Mouse (Mus musculus) embryonic facial prominence, embryonic 14.5 days (tissue): ENCODE measurements at regions not wholly inside any gene's neighbourhood (a gene's known extent, or its start where the extent isn't known, plus 50 kb on each side); places are given as distances from the start of the nearest gene placed in this dataset.

Source experiments
- ATAC-seq: fragments of 200-750 bp; cut with Nextera tagmentation; 2 replicates; pipeline ENCODE4 v1.8.0; 2017; ENCODE audit warnings: low read depth, moderate number of reproducible peaks, moderate TSS enrichment
- DNase-seq: peaks from one replicate; pipeline ENCODE4 v3.0.0-alpha.2; 2015; ENCODE audit warnings: low spot score
- H3K27ac ChIP-seq: fragments of 300-500 bp; sonication (generic); replicated peaks from 2 replicates; pipeline ENCODE4 v1.5.1; 2014; ENCODE audit warnings: low read depth, mild to moderate bottlenecking, low read length, moderate library complexity
- H3K27me3 ChIP-seq: fragments of 300-500 bp; sonication (generic); replicated peaks from 2 replicates; pipeline ENCODE4 v1.6.1; 2014; ENCODE audit warnings: low read length; ENCODE audit not compliant: control insufficient read depth, insufficient read depth
- H3K36me3 ChIP-seq: fragments of 300-500 bp; sonication (generic); 2 replicates; pipeline ENCODE4 v1.6.1; 2014; ENCODE audit warnings: low read length, mixed read lengths; ENCODE audit not compliant: control insufficient read depth, insufficient read depth
- H3K4me1 ChIP-seq: fragments of 300-500 bp; sonication (generic); 2 replicates; pipeline ENCODE4 v1.6.1; 2014; ENCODE audit warnings: antibody characterized with exemption, low read length; ENCODE audit not compliant: control insufficient read depth, insufficient read depth
- H3K4me2 ChIP-seq: fragments of 300-500 bp; sonication (generic); 2 replicates; pipeline ENCODE4 v1.6.1; 2014; ENCODE audit warnings: low read depth, mild to moderate bottlenecking, low read length, moderate library complexity, mixed read lengths
- H3K4me3 ChIP-seq: fragments of 300-500 bp; sonication (generic); 2 replicates; pipeline ENCODE4 v1.5.1; 2014; ENCODE audit warnings: low read depth, mild to moderate bottlenecking, low read length
- H3K9ac ChIP-seq: fragments of 300-500 bp; sonication (generic); 2 replicates; pipeline ENCODE4 v1.6.1; 2014; ENCODE audit warnings: low read depth, mild to moderate bottlenecking, low read length, moderate library complexity, mixed read lengths
- H3K9me3 ChIP-seq: fragments of 300-500 bp; sonication (generic); 2 replicates; pipeline ENCODE4 v1.6.1; 2016; ENCODE audit warnings: low read length; ENCODE audit not compliant: control insufficient read depth
- WGBS: fragments of 180-500 bp; shearing (Covaris S2); extraction: QIAGEN DNeasy Blood & Tissue Kit; methylation state at CpG from one replicate; pipeline ENCODE4 v1.1.7; 2014; 5-methylcytosine and 5-hydroxymethylcytosine counted together

GRCm38 (mm10) chr8:112093554-112093953 lies 78.7 kb upstream of the Gm6793 start:
- Histone ChIP-seq H3K4me2 (no peak overlapping the region), H3K9ac (no peak overlapping the region), H3K4me3 (no peak overlapping the region), H3K27me3 (no peaks in the 10 kb centered on the region), H3K27ac (no peak overlapping the region), H3K4me1 (no peaks in the 10 kb centered on the region), H3K36me3 (no peaks in the 10 kb centered on the region), H3K9me3 (no peaks in the 10 kb centered on the region)
- no peak for ATAC-seq
- no peak for DNase-seq
- 65% methylated on average over 7 of the region's 7 CpGs for WGBS

GRCm38 (mm10) chr8:112092831-112093230 lies 78.0 kb upstream of the Gm6793 start:
- no peak overlapping the region for H3K4me3 ChIP-seq
- ATAC-seq: no peak
- no peak for DNase-seq
- no peaks in the 10 kb centered on the region for H3K4me1 ChIP-seq
- 67% methylated on average over 3 of the region's 3 CpGs for WGBS
- no peak overlapping the region for H3K4me2 ChIP-seq
- no peaks in the 10 kb centered on the region for H3K36me3 ChIP-seq
- H3K27ac ChIP-seq: no peak overlapping the region
- no peaks in the 10 kb centered on the region for H3K9me3 ChIP-seq
- no peaks in the 10 kb centered on the region for H3K27me3 ChIP-seq
- H3K9ac ChIP-seq: no peak overlapping the region

- no peak overlapping the region for H3K4me2 ChIP-seq
- no peak overlapping the region for H3K4me3 ChIP-seq
- DNase-seq: no peak
- no peaks in the 10 kb centered on the region for H3K36me3 ChIP-seq
- no peaks in the 10 kb centered on the region for H3K9me3 ChIP-seq
- ATAC-seq: no peak
- no peaks in the 10 kb centered on the region for H3K27me3 ChIP-seq
- no peak overlapping the region for H3K27ac ChIP-seq
- H3K9ac ChIP-seq: no peak overlapping the region
- no peaks in the 10 kb centered on the region for H3K4me1 ChIP-seq
- WGBS: 70% methylated on average over 10 of the region's 10 CpGs
Measured at GRCm38 (mm10) chr8:112078621-112079020, 63.8 kb upstream of the Gm6793 start.

- no peaks in the 10 kb centered on the region for H3K9me3 ChIP-seq
- no peaks in the 10 kb centered on the region for H3K4me1 ChIP-seq
- 77% methylated on average over 14 of the region's 14 CpGs for WGBS
- no peaks in the 10 kb centered on the region for H3K36me3 ChIP-seq
- no peak overlapping the region for H3K4me2 ChIP-seq
- no peaks in the 10 kb centered on the region for H3K27me3 ChIP-seq
- H3K4me3 ChIP-seq: no peak overlapping the region
- ATAC-seq: no peak
- H3K9ac ChIP-seq: no peak overlapping the region
- no peak for DNase-seq
- no peak overlapping the region for H3K27ac ChIP-seq
Measured at GRCm38 (mm10) chr8:112072205-112072604, 57.4 kb upstream of the Gm6793 start.

- Histone ChIP-seq H3K27ac (no peak overlapping the region), H3K4me2 (no peak overlapping the region), H3K9me3 (no peaks in the 10 kb centered on the region), H3K27me3 (no peaks in the 10 kb centered on the region), H3K9ac (no peak overlapping the region), H3K4me3 (no peak overlapping the region), H3K4me1 (no peaks in the 10 kb centered on the region), H3K36me3 (no peaks in the 10 kb centered on the region)
- DNase-seq (no peak), ATAC-seq (no peak)
- 84% methylated on average over 8 of the region's 8 CpGs for WGBS
Measured at GRCm38 (mm10) chr8:112070251-112070650, 55.4 kb upstream of the Gm6793 start.
